26 mouse cellular contexts compared by ENCODE assay signal in genomic region chr15:67611896-67612295, GRCm38 (mm10).
A peak's percentile ranks its signal among the peaks of the same experiment; 100 is the strongest.
DNase-seq lines count a peak whose midpoint lies in the region; ATAC-seq and TF ChIP-seq lines count a peak whose summit lies in the region.
"Had no signal": no experiment of that assay in that cellular context is flagged by ENCODE, and none has a peak within 500 bp of the region (broad histone marks: within the 10 kb centered on the region; RNA-seq: fewer than 3 reads in every experiment).

No protein-coding gene starts in this region.

- 0 out of 2 replicates have a peak, but pooled peaks have one; percentile 23 for ATAC-seq in forebrain, postnatal 0 days
- no peak for ATAC-seq in forebrain, embryonic 14.5 days
- ATAC-seq: activated CD4-positive, CD25-positive, alpha-beta regulatory T cell, adult 4 months; forebrain, embryonic 13.5 days; inflammation-experienced regulatory T-cells, adult 6 months; midbrain, embryonic 16.5 days had no signal

- no peak for TF ChIP-seq CTCF in forebrain, postnatal 0 days (IDR thresholded peaks at IDR 0.05; ENCODE audit: low read depth)
- TF ChIP-seq CTCF in cerebellum, adult 2 months (IDR thresholded peaks at IDR 0.05; ENCODE audit: borderline replicate concordance, insufficient read depth, low read depth, low read length): no peak

- H3K36me3 ChIP-seq in forebrain, postnatal 0 days (ENCODE audit: insufficient read depth): no peaks in the 10 kb centered on the region
- H3K36me3 ChIP-seq in forebrain, embryonic 14.5 days (ENCODE audit: control insufficient read depth, insufficient read depth, low read length): no peaks in the 10 kb centered on the region
- H3K36me3 ChIP-seq: heart, embryonic 15.5 days; limb, embryonic 12.5 days; midbrain, embryonic 10.5 days had no signal

- no peak overlapping the region for H3K9ac ChIP-seq in forebrain, postnatal 0 days
- no peak overlapping the region for H3K9ac ChIP-seq in forebrain, embryonic 14.5 days (ENCODE audit: low read length)
- H3K9ac ChIP-seq: forebrain, embryonic 13.5 days; heart, embryonic 15.5 days; hindbrain, embryonic 14.5 days; limb, embryonic 12.5 days had no signal

- H3K9me3 ChIP-seq in forebrain, postnatal 0 days (ENCODE audit: low read length): no peaks in the 10 kb centered on the region
- no peaks in the 10 kb centered on the region for H3K9me3 ChIP-seq in forebrain, embryonic 14.5 days (replicated peaks; ENCODE audit: control insufficient read depth, low read length)
- H3K9me3 ChIP-seq: forebrain, embryonic 13.5 days; heart, embryonic 15.5 days; limb, embryonic 12.5 days; midbrain, embryonic 10.5 days had no signal

- peak; percentile 35 for DNase-seq in forebrain, postnatal 0 days
- no peak for DNase-seq in forebrain, embryonic 14.5 days (ENCODE audit: low spot score)
- DNase-seq in left cerebral cortex, adult 11 months (ENCODE audit: low spot score): peak; percentile 11
- no peak for DNase-seq in left cerebral cortex, adult 18-20 months (ENCODE audit: low spot score in 2 of 2)
- DNase-seq in layer of hippocampus, adult 9-10 months (ENCODE audit: low spot score): peak; percentile 45
- peak; percentile 69 for DNase-seq in telencephalon, adult 2 months (ENCODE audit: low read depth, low spot score)
- DNase-seq in cerebellum, adult 2 months: no peak
- DNase-seq: adrenal gland, postnatal 10 days; cerebellum, adult 9-10 months; gastrocnemius, postnatal 36 days; heart, adult 2 months; heart, postnatal 4 days; kidney, adult 18-20 months; lung, adult 18-20 months; lung, postnatal 10 days; thymus, postnatal 14 days had no signal

- no peak overlapping the region for H3K4me2 ChIP-seq in forebrain, postnatal 0 days (ENCODE audit: low read depth)
- H3K4me2 ChIP-seq in forebrain, embryonic 14.5 days (ENCODE audit: low read length): no peak overlapping the region
- H3K4me2 ChIP-seq: forebrain, embryonic 13.5 days; heart, embryonic 15.5 days; hindbrain, embryonic 14.5 days; limb, embryonic 12.5 days; liver, embryonic 11.5 days had no signal

- TF ChIP-seq POLR2A in cerebellum, adult 2 months (IDR thresholded peaks at IDR 0.05; ENCODE audit: borderline replicate concordance, insufficient read depth, low read length): no peak

- H3K27ac ChIP-seq in forebrain, postnatal 0 days (ENCODE audit: low read depth, low read length): no peak overlapping the region
- H3K27ac ChIP-seq in forebrain, embryonic 14.5 days (ENCODE audit: low read depth, low read length): no peak overlapping the region
- H3K27ac ChIP-seq in cerebellum, adult 2 months (ENCODE audit: insufficient read depth, low read length): no peak overlapping the region
- H3K27ac ChIP-seq: forebrain, embryonic 13.5 days; heart, adult 2 months; heart, embryonic 15.5 days; hindbrain, embryonic 14.5 days; left cerebral cortex, adult 2 months; limb, embryonic 12.5 days; midbrain, embryonic 10.5 days had no signal

- H3K4me3 ChIP-seq in forebrain, postnatal 0 days (ENCODE audit: low read depth, low read length): no peak overlapping the region
- no peak overlapping the region for H3K4me3 ChIP-seq in forebrain, embryonic 14.5 days (ENCODE audit: low read depth, low read length)
- no peak overlapping the region for H3K4me3 ChIP-seq in cerebellum, adult 2 months (replicated peaks; ENCODE audit: insufficient read depth, low read depth, low read length)
- H3K4me3 ChIP-seq: forebrain, embryonic 13.5 days; heart, adult 2 months; heart, embryonic 15.5 days; left cerebral cortex, adult 2 months; limb, embryonic 12.5 days; midbrain, embryonic 10.5 days had no signal

- no peaks in the 10 kb centered on the region for H3K4me1 ChIP-seq in forebrain, postnatal 0 days (ENCODE audit: insufficient read depth)
- H3K4me1 ChIP-seq in forebrain, embryonic 14.5 days (ENCODE audit: control insufficient read depth, insufficient read depth, low read length): no peaks in the 10 kb centered on the region
- H3K4me1 ChIP-seq in cerebellum, adult 2 months (ENCODE audit: control insufficient read depth, insufficient read depth, low read length): no peaks in the 10 kb centered on the region
- H3K4me1 ChIP-seq: forebrain, embryonic 13.5 days; heart, embryonic 15.5 days; limb, embryonic 12.5 days; midbrain, embryonic 10.5 days had no signal

- no peaks in the 10 kb centered on the region for H3K27me3 ChIP-seq in forebrain, postnatal 0 days (ENCODE audit: insufficient read depth, low read length)
- no peaks in the 10 kb centered on the region for H3K27me3 ChIP-seq in forebrain, embryonic 14.5 days (replicated peaks; ENCODE audit: control insufficient read depth, insufficient read depth, low read length)
- H3K27me3 ChIP-seq in cerebellum, adult 2 months (ENCODE audit: control insufficient read depth, insufficient read depth, low read length): no peaks in the 10 kb centered on the region
- H3K27me3 ChIP-seq: forebrain, embryonic 13.5 days; heart, embryonic 15.5 days; limb, embryonic 12.5 days had no signal

- 74% methylated on average over 3 of the region's 3 CpGs for WGBS in forebrain, postnatal 0 days
- 77% methylated on average over 3 of the region's 3 CpGs for WGBS in forebrain, embryonic 14.5 days
- 82% methylated on average over 3 of the region's 3 CpGs for WGBS in cerebellum, adult 2 months

Comparison
In these comparisons a context has a peak if more than half of its experiments do, and no peak if none do; other contexts are left out.
1. DNase-seq: peak in forebrain, postnatal 0 days (single experiment), left cerebral cortex, adult 11 months (single experiment), layer of hippocampus, adult 9-10 months (single experiment) and telencephalon, adult 2 months (single experiment); none in forebrain, embryonic 14.5 days (single experiment), left cerebral cortex, adult 18-20 months (0 of 2) and cerebellum, adult 2 months (0 of 2).